Mouse (Mus musculus) hematopoietic stem cell, adult 5-6 weeks (primary cell): ENCODE results near the gene Olig2. TPM values are rescaled to one million over a fixed set of nuclear protein-coding genes. Genes with fewer than 3 reads are reported as not detected.

Experiments
- ATAC-seq, 2 experiments: fragments of 125-278 bp in 1 of 2; replicated peaks in 1 of 2; 2 replicates each; pipeline ENCODE4 v1.8.0; 2016 to 2017; ENCODE audit warnings: inconsistent platforms in 2 of 2, mild to moderate bottlenecking in 2 of 2, moderate number of reproducible peaks in 2 of 2, low read depth in 1 of 2, moderate TSS enrichment in 1 of 2; ENCODE audit not compliant: low FRiP score in 2 of 2, poor library complexity in 2 of 2, severe bottlenecking in 2 of 2, insufficient read depth in 1 of 2, low TSS enrichment in 1 of 2
- total RNA-seq: library from RNA; stranded (forward); fragments of 172-1452, 232-1000 nt; gene quantifications from 2 replicates; pipeline ENCODE4 v1.2.3, GENCODE M21; 2017

Olig2 gene
- total RNA-seq, 1 experiment from 2014 or later = not detected

- no peak for ATAC-seq
Measured at GRCm38 (mm10) chr16:91224068-91224402, 1.2 kb upstream of the Olig2 start.

- no peak for ATAC-seq
Measured at GRCm38 (mm10) chr16:91224481-91225232, 600 bp upstream of the Olig2 start.

- no peak for ATAC-seq
Measured at GRCm38 (mm10) chr16:91226038-91226882, 1.0 kb downstream of the Olig2 start.

GRCm38 (mm10) chr16:91226883-91227759, 1.9 kb downstream of the Olig2 start:
- ATAC-seq = no peak

- no peak for ATAC-seq
Measured at GRCm38 (mm10) chr16:91227760-91228043, 2.4 kb downstream of the Olig2 start.

- no peak for ATAC-seq
Measured at GRCm38 (mm10) chr16:91228238-91229071, 3.2 kb downstream of the Olig2 start.

GRCm38 (mm10) chr16:91229072-91229348, 3.8 kb downstream of the Olig2 start:
- no peak for ATAC-seq

GRCm38 (mm10) chr16:91229643-91230042, 4.4 kb downstream of the Olig2 start:
- ATAC-seq = no peak

GRCm38 (mm10) chr16:91231781-91232469, 6.7 kb downstream of the Olig2 start:
- no peak for ATAC-seq

- ATAC-seq = 0 out of 4 replicates have a peak, but pooled peaks of 1 of the 2 experiments have one; percentile 29
Measured at GRCm38 (mm10) chr16:91232470-91233240, 7.4 kb downstream of the Olig2 start.

GRCm38 (mm10) chr16:91233241-91233944, 8.1 kb downstream of the Olig2 start:
- ATAC-seq = no peak

- no peak for ATAC-seq
Measured at GRCm38 (mm10) chr16:91239024-91239423, 13.8 kb downstream of the Olig2 start.

- no peak for ATAC-seq
Measured at GRCm38 (mm10) chr16:91246292-91246691, 21.0 kb downstream of the Olig2 start.

GRCm38 (mm10) chr16:91255419-91256164, 30.3 kb downstream of the Olig2 start:
- 0 out of 4 replicates have a peak, but pooled peaks of 1 of the 2 experiments have one; percentile 37 for ATAC-seq

GRCm38 (mm10) chr16:91258956-91259355, 33.7 kb downstream of the Olig2 start:
- no peak for ATAC-seq
